ENCODE assay signal across 8 mouse cellular contexts in genomic region chr13:88822332-88822895, GRCm38 (mm10). TPM values are rescaled to one million over a fixed set of nuclear protein-coding genes. Genes with fewer than 3 reads are reported as not detected.
DNase-seq lines count a peak whose midpoint lies in the region; ATAC-seq and TF ChIP-seq lines count a peak whose summit lies in the region.

No protein-coding gene starts in this region.

- no peaks in the 10 kb centered on the region for H3K36me3 ChIP-seq in kidney, embryonic 16.5 days (ENCODE audit: insufficient read depth, low read length)
- no peaks in the 10 kb centered on the region for H3K36me3 ChIP-seq in hindbrain, postnatal 0 days (ENCODE audit: insufficient read depth, low read length)
- no peaks in the 10 kb centered on the region for H3K36me3 ChIP-seq in myocyte (ENCODE audit: control insufficient read depth, insufficient read depth)

- 15% methylated on average over 10 of the region's 10 CpGs for WGBS in kidney, embryonic 16.5 days
- 8% methylated on average over 10 of the region's 10 CpGs for WGBS in hindbrain, postnatal 0 days

- H3K79me2 ChIP-seq in myocyte (ENCODE audit: control insufficient read depth, insufficient read depth), result peaks cover 33% of the 10 kb centered on the region

- no peak overlapping the region for H3K27ac ChIP-seq in kidney, embryonic 16.5 days (ENCODE audit: low read length)
- peak overlapping the region; percentile 74 for H3K27ac ChIP-seq in hindbrain, postnatal 0 days

- no peak for TF ChIP-seq CTCF in hindbrain, postnatal 0 days (IDR thresholded peaks at IDR 0.05; ENCODE audit: low read depth)

- H3K9me3 ChIP-seq in kidney, embryonic 16.5 days (ENCODE audit: low read length), result no peaks in the 10 kb centered on the region
- H3K9me3 ChIP-seq in hindbrain, postnatal 0 days (ENCODE audit: low read length), result no peaks in the 10 kb centered on the region

- no peak for DNase-seq in kidney, adult 8-10 months
- peak; percentile 12 for DNase-seq in embryo, embryonic 9.5 days (ENCODE audit: extremely low spot score)
- DNase-seq in hindbrain, postnatal 0 days (ENCODE audit: low spot score), result peak; percentile 32
- DNase-seq in adrenal gland, adult (ENCODE audit: inconsistent age in 2 of 2, low spot score in 1 of 2), result no peak
- DNase-seq in spleen, postnatal 10 days (ENCODE audit: low spot score in 2 of 2), result no peak

- H3K27me3 ChIP-seq in kidney, embryonic 16.5 days (ENCODE audit: insufficient read depth, low read length), result peaks cover 15% of the 10 kb centered on the region; the same call in 1 of the 2 replicates
- H3K27me3 ChIP-seq in hindbrain, postnatal 0 days (ENCODE audit: insufficient read depth, low read length), result no peaks in the 10 kb centered on the region
- H3K27me3 ChIP-seq in myocyte (ENCODE audit: control insufficient read depth, insufficient read depth, insufficient read length), result no peaks in the 10 kb centered on the region

- H3K4me1 ChIP-seq in kidney, embryonic 16.5 days (ENCODE audit: insufficient read depth, low read length), result peaks cover 10% of the 10 kb centered on the region
- H3K4me1 ChIP-seq in hindbrain, postnatal 0 days (ENCODE audit: insufficient read depth, low read length), result no peaks in the 10 kb centered on the region

- no peak for TF ChIP-seq POLR2A in myocyte (IDR thresholded peaks at IDR 0.05; ENCODE audit: insufficient read length, low read depth)

- peak overlapping the region; percentile 73 for H3K9ac ChIP-seq in kidney, embryonic 16.5 days (replicated peaks; ENCODE audit: low read length)
- H3K9ac ChIP-seq in hindbrain, postnatal 0 days (replicated peaks; ENCODE audit: low read length), result peak overlapping the region; percentile 77

- peak overlapping the region; percentile 79 for H3ac ChIP-seq in myocyte (ENCODE audit: control insufficient read depth, insufficient read length)

- ATAC-seq in kidney, embryonic 16.5 days (ENCODE audit: low FRiP score, low TSS enrichment), result 0 out of 2 replicates have a peak, but pooled peaks have one; percentile 32
- ATAC-seq in hindbrain, postnatal 0 days, result no peak
- ATAC-seq in CD4-positive, CD25-positive, alpha-beta regulatory T cell, adult 4 months, result no peak

- peak overlapping the region; percentile 94 for H3K4me2 ChIP-seq in kidney, embryonic 16.5 days (replicated peaks; ENCODE audit: low read depth, low read length)
- H3K4me2 ChIP-seq in hindbrain, postnatal 0 days (ENCODE audit: low read depth, low read length), result peak overlapping the region; percentile 92
- H3K4me2 ChIP-seq in myocyte (ENCODE audit: low read depth), result peak overlapping the region; percentile 92

- peak overlapping the region; percentile 65 for H3K4me3 ChIP-seq in kidney, embryonic 16.5 days (ENCODE audit: low read length)
- H3K4me3 ChIP-seq in hindbrain, postnatal 0 days (ENCODE audit: low read length), result peak overlapping the region; percentile 81
- peak overlapping the region; percentile 82 for H3K4me3 ChIP-seq in myocyte

TF ChIP-seq in myocyte, 11 proteins besides CTCF, POLR2A, EP300 and RAD21:
- TF ChIP-seq SRF (IDR thresholded peaks at IDR 0.05; ENCODE audit: control insufficient read depth, insufficient read length, low read depth) (no peak), MYOD1 (IDR thresholded peaks at IDR 0.05; ENCODE audit: control insufficient read depth in 1 of 3, insufficient read length in 2 of 3, low read depth in 2 of 3) (no peak), POLR2AphosphoS2 (IDR thresholded peaks at IDR 0.05; ENCODE audit: insufficient read length, low read depth) (no peak), CEBPB (IDR thresholded peaks at IDR 0.05; ENCODE audit: insufficient read depth, poor library complexity, severe bottlenecking) (no peak), E2F4 (IDR thresholded peaks at IDR 0.05; ENCODE audit: insufficient read depth) (no peak), MAX (IDR thresholded peaks at IDR 0.05; ENCODE audit: low read depth) (no peak), MYOG (IDR thresholded peaks at IDR 0.05; ENCODE audit: control insufficient read depth in 1 of 3, insufficient read depth in 1 of 3, insufficient read length in 2 of 3, low read depth in 2 of 3) (no peak), TCF12 (IDR thresholded peaks at IDR 0.05; ENCODE audit: insufficient read depth, poor library complexity, severe bottlenecking) (no peak), TCF3 (IDR thresholded peaks at IDR 0.05; ENCODE audit: insufficient read length, low read depth) (no peak), USF1 (IDR thresholded peaks at IDR 0.05; ENCODE audit: low read depth) (no peak), REST (IDR thresholded peaks at IDR 0.05; ENCODE audit: insufficient read depth, insufficient read length) (no peak)

RNA-seq across cellular contexts. Expression of gene Edil3, which starts 1.1 kb away (rescaled TPM):
- 5.6 and 6.1 TPM in 2 replicates for polyA plus RNA-seq in kidney, embryonic 16.5 days (2015; fragmentation: Nextera tagmentation; extraction: Ambion mirVana)
- total RNA-seq in hindbrain, postnatal 0 days (2014; rRNA removed), result 90.0 and 90.5 TPM in 2 replicates
- polyA plus RNA-seq in hindbrain, postnatal 0 days (2015; fragmentation: Nextera tagmentation; extraction: Ambion mirVana), result 48.7 and 51.4 TPM in 2 replicates
- 7.4 TPM for polyA plus RNA-seq in myocyte (2012; fragmentation: generic; extraction: Trizol)
- polyA plus RNA-seq in CD4-positive, CD25-positive, alpha-beta regulatory T cell, adult 4 months (2017; shearing (Covaris generic)), result under 1 TPM in 1 of 2 experiments, not detected in 1; 0.43 TPM

Comparison
In these comparisons a context has a peak if more than half of its experiments do, and no peak if none do; other contexts are left out.
1. DNase-seq: peak in embryo, embryonic 9.5 days (single experiment) and hindbrain, postnatal 0 days (single experiment); none in kidney, adult 8-10 months (0 of 2), adrenal gland, adult (0 of 2) and spleen, postnatal 10 days (0 of 2).
2. Peak in every context shown above with its lines, with median percentiles within 50 percentile points of each other: H3K4me2 ChIP-seq and H3K4me3 ChIP-seq.